Mouse (Mus musculus) retina, embryonic 14.5 days (tissue): ENCODE data around the gene Dap.

ENCODE experiments used
- DNase-seq: peaks from one replicate; pipeline ENCODE4 v3.0.0-alpha.2; 2015; ENCODE audit warnings: low spot score

Gene Dap

GRCm38 (mm10) chr15:31264827-31265226 is 40.7 kb downstream of the Dap start:
- peak; percentile 90 for DNase-seq

GRCm38 (mm10) chr15:31265404-31265803 is 41.3 kb downstream of the Dap start:
- DNase-seq: no peak

DNA sequence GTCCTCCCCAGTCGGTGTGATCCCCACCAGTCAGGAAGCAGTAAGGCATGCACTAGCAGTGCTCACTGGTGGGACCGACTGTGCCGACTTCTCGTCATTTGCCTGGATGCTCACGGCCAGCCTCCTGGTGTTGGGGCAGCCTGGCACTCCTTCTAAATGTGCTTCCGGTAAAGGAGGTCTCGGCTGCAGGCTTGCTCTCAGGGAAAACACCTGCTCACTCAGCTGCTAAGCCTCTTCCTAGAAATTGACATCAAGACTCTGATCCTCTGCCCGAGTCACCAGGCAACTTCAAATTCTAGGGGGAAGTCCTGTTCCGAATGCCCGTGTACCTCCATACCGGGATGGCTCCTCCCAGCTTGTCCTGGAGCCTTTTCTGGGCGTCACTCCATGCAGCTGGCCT is 41.7 kb downstream of the Dap start:
- DNase-seq: no peak

DNA sequence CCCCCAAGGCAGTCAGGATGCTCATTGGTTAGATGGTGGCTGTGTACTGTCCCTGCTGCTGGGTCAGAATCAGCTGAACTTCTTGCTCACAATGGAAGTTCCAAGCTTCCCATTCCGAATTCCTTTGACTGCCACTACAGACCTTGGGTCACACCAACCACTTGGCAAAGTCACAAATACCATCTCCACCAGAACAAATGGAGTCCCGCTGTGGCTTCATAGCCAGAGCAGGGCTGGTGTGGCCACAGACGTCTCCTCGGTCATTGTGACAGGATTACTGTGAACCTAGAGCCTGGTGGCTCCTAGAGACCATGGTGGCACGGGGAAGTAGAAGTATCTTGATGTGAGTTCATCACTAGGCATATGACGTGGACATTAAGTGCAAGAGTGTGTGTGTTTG is 44.0 kb downstream of the Dap start:
- no peak for DNase-seq

DNA sequence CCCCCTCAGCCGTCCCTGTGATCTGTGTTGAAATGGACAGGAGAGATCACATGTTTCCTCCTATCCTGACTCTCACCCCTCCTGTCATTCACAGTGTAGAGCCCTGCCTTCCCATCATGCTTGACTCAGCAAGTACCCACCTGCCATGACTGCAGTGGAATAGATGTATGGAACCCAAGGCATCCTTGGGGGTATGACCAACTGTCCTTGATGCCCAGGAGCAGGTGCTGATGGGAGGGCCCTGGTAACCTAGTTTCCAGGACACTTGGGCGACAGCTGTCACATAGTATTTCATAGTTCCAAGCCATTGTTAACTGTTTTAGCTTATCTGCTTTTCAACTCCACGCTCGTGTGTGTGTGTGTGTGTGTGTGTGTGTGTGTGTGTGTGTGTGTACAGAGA is 45.4 kb downstream of the Dap start:
- DNase-seq: no peak

DNA sequence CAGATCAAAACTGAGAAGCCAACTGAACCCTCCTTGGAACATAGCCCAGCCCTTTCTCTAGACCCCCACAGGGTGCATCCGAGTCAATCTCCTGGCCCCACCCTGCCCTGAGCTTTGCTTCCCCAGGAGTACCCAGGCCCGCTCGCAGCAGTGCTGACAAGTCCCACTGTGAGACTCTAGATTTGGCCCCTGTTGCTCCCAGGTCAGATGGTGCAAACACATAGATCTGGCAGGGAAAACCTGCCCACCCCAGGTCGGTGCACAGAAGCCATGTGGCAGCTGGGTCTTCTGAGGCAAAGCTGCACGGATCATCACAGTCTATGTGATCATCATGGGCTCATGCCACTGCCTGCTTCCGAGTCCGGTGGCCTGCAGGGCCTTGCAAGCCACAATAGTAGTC is 48.6 kb downstream of the Dap start:
- DNase-seq: no peak

DNA sequence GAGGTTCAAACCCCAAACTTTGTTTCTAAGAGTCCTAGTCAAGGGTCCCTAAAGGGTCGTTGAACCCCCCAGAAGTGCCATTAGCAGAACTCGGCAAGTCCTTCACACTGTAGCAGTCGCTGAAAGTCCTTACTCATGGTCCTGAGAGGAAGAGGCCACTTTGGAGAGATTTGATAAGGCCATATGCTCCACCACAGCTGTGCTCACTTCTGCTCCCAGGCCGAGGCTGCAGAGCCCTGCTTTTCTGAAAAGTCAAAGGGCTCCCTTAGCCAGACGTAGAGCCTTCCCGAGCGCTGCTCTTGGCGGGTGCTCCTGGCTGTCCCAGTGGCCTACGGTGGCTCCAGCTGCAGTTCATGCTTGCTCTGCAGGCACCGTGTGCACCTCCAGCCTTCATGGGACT is 49.4 kb downstream of the Dap start:
- DNase-seq: no peak

GRCm38 (mm10) chr15:31278090-31278489 is 54.0 kb downstream of the Dap start:
- DNase-seq: no peak

DNA sequence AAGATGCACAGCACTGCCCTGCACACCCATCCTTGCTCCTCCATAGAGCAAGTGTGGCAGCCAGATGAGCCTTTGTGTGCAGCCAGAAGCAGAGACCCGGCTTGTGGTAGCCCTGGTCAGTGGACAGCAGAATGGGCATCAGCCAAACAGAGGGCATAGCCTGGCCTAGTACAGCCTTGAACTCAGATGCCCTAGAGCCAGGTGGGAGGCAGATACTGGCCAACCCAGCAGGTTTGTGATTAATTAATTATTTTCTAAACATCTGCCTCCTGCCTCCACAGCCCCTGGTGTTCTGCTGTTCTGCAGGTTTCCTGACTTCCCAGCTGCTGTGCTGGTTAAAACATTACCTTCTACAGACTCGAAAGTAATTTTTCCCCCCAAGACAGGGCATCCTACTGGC is 55.0 kb downstream of the Dap start:
- DNase-seq: no peak

- no peak for DNase-seq
These were observed 55.5 kb downstream of the Dap start for GRCm38 (mm10) chr15:31279577-31280004.

DNA sequence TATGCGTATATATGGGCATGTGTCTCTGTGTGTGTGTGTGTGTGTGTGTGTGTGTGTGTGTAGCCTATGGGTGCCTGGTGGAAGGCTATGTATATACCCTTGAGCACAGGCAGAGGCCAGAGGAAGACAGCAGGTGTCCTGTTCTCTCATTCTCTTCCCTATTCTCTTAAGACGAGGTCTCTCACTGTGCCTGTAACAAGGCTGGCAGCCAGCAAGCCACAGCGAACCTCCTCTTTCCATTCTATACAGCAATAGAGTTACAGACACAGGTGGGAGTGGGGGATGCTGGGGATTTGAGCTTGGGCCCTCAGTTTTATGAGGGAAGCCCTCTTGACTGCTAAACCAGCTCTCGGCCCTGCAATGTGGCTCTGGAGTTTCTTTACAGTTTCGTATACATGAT is 55.9 kb downstream of the Dap start:
- DNase-seq: no peak

- no peak for DNase-seq
These were observed 56.6 kb downstream of the Dap start for GRCm38 (mm10) chr15:31280683-31281082.

DNA sequence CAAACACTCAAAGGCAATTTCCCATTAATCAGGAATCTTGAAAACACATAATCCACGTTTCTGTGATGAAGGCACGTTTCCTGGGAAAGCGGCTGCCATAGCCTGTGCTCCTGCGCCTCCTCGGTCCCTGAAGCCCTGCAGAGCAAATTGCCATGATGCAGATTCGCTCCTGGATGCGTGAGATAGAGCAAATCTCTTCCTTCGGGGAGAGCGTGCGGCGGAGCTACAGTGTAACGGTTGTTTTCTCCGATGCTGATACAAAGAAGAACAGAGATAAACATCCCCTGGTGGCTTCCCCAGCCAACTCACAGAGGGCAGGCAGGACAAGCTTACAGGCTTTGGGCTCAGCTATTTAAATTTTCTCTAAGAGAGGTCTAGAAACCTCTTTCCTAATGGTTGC is 57.7 kb downstream of the Dap start:
- DNase-seq: no peak

DNA sequence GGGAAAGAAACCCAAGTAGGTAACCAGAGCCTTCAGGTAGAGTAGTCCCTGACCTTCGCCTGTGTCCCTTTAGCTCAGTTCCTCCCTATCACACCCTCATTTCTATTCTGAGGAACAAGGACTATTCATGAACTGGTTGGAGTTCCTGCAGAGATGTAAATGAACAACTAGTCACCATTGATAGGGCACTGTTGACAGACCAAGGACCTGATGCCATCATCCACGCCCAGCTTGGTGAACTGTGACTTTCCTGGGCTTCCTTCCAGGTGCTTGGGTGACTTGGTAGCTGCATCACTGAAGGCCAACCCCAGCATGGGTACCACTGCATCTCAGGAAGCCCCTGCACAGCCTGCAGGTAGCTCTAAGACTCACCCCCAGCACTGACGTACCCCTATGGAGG is 58.2 kb downstream of the Dap start:
- no peak for DNase-seq

DNA sequence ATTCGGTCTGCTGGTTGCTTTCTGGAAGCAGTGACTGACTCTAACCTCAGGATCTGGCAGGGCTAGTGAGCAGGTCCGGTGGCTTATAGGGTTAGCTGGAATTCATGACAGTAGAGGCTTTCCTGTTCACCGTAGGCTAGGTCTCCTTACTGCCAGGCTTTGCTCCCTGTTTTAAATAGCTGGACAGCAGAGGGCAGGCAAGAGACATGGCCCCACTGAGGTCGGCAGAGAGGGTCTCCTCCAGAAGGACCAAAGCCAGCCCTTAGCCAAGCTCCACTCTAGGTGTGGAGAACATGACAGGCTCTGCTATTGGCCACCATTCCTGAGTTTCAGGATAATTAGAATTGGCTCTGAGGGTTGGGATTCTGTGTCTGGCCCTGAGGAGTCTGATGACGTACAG is 60.0 kb downstream of the Dap start:
- peak; percentile 39 for DNase-seq

DNA sequence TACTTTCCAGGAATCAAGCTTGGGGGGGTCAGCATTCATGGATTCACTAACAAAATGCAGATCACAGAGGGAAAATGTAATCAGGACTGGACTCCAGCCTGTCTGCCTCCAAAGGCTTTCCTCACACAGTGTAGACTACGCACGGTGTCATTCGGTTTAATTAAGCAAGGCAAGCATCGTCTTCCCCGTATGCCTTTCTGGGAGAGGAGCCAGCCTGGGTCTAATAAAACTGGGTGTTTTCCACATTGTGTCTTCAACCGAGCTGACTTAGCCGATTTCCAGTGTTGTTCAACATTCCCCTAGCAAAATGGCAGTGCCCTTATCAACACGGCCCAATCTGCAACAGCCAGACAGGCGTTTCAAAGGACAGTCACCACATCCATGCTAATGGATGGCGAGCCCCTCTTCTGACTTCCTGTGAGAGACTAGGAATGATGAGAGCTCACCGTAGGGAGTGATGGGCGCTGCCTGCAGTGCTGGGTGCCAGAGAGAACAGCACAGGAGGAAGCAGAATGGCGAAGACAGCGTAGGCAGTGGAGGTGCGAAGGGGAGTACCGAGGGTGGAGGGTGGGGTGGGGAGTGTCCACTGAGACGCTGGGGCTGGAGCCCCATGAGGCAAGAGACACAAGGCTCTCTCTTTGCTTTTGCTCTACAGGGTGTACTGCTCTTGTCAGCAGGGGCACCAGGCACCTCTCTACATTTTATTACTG is 61.0 kb downstream of the Dap start:
- no peak for DNase-seq

DNA sequence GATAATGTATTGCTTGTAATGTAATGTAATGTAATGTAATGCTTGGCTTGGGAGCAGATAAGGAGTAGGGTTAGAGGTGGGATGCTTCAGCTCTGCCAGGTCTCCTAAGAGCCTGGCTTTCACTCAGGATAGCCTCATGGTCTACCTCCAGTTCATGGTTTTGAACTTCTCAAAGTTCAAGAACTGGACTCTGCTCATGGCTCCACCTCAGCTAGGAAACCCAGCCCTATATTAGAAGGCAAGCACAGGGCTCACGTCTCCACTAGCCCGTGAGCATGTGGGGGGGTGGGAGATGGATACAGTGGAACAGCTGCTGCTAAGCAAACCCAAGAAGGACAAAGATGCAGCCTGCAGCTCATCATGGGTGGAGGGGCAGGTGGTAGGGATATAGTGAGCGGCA is 61.6 kb downstream of the Dap start:
- no peak for DNase-seq

DNA sequence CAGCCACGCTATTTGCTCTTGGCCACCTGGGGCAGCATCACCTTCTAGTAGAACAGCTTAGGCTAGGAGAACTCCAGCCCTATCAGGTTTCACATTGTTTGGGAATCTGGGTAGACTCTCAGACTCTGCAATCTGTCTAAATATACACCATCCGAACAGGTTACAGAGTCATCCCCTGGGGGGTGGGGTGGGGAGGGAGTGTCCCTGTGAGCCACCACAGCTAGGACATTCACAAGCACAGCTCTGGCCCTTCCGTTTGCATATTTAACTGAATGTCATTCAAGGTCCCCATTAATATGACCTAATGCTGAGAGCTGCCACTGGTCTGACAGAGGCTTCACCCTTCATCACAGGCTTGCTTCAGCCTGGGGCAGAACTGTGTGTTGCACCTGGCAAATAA is 68.5 kb downstream of the Dap start:
- no peak for DNase-seq

DNA sequence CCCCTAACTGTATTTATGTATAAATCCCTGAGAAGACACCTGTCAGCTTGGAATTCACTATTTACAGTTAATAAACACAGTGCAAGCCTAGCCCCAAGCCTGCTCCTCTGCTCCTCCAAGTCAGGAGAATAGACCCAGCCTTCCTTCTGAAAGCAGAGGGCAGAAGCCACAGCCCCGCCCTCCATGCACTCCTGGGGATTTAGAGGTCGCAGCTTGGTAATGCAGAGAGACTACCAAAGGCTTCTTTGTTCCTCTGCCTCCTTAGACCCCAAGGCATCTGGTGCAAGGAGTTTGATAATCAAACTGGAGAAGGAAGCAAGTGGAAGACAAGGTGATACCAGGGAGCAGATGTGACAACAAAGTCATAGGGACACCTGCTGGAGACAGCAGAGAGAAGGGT is 70.2 kb downstream of the Dap start:
- no peak for DNase-seq

GRCm38 (mm10) chr15:31296882-31297776 is 73.0 kb downstream of the Dap start:
- no peak for DNase-seq

DNA sequence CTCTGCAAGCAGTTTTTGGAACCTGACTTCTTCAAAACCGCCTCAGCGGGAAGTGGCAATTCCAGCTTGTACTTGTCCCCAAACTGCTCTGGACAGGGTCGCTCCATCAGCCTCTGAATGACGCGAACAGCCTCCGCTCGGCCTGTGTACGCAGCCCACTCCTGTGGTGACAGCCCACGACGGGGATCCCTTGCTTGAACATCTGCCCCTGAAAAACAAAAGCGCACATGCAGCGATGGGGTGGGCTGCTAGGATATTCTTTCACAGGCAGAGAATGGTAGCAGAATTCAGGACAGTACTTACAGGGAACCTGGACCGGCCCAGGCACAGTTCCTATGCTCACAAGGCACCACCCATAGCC is 73.6 kb downstream of the Dap start:
- peak; percentile 26 for DNase-seq

DNA sequence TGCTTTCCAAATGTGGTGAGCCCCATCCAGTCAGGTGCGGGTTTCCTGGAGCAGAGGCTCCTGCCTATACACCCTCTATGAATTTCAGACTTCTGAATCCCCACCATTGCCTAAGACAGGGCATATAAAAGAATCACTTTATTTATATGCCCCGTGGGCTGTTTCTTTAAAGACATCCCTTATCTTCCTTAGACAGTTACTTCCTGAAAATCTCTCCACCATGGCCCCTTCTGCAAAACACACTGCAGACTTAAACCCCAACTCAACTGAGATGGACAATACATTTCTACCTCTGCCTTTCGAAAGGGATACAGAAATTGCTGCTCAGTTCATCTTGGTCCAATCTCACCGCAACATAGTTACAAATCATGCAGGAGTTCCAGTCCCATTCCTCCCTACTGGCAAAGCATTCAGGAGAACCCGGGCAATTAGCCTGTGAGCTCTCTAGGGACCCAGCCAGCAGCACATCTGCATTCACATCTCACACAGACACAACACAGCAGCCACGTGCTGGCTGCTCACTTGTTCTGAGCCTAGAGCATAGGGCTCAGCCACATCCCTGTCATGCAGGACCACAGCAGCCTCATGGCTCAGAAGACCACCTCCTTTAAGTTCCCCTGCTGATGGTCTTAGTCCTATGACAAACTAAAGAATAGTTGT is 75.3 kb downstream of the Dap start:
- no peak for DNase-seq
